Mouse (Mus musculus) kidney, postnatal 25 days (tissue): Measurements from ENCODE around the gene Fgf2.

Experiments used
- DNase-seq, 2 experiments: peaks; one replicate each; pipeline ENCODE4 v3.0.0; 2021; ENCODE audit warnings: mixed read lengths in 2 of 2

Fgf2 gene

GRCm38 (mm10) chr3:37360729-37361128 lies 12.6 kb downstream of the Fgf2 start:
- no peak for DNase-seq

DNA sequence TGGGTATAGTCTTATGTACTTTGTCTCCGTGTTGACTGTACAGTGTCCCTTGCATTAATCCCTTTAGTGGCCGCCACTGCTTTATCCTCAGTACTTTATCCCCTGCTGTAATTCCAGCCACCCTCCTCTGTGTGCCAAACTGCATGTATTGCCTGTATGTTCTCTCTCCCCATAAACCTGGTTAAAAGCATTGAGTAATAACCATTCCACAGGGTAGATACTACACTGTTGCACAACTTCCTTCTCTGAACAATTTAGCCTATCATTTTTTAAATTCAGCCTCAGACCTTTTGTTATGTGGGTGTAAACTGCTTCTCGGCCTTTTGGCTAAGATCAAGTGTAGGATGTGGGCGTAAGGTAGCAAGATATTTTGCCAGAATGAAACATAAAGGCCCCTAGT lies 17.0 kb downstream of the Fgf2 start:
- no peak for DNase-seq

DNA sequence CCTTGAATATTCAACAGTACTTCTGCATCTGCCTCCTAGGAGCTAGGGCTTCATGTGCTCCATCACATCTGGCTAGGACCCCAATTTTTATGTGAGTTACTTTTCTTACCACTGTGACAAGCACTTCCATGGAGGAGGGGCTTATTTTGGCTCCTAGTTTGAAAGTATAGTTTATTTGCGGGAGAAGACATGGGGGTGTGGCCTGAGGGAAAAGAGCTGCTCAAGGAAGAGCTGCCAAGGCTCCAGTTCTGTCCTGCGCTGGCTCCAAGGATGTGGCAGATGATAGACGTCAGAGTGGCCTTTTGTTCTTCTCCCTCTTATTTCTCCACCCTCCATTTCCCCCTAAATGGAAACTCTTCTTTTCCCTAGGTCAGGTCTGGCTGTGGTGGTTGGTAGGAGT lies 17.8 kb downstream of the Fgf2 start:
- no peak for DNase-seq

DNA sequence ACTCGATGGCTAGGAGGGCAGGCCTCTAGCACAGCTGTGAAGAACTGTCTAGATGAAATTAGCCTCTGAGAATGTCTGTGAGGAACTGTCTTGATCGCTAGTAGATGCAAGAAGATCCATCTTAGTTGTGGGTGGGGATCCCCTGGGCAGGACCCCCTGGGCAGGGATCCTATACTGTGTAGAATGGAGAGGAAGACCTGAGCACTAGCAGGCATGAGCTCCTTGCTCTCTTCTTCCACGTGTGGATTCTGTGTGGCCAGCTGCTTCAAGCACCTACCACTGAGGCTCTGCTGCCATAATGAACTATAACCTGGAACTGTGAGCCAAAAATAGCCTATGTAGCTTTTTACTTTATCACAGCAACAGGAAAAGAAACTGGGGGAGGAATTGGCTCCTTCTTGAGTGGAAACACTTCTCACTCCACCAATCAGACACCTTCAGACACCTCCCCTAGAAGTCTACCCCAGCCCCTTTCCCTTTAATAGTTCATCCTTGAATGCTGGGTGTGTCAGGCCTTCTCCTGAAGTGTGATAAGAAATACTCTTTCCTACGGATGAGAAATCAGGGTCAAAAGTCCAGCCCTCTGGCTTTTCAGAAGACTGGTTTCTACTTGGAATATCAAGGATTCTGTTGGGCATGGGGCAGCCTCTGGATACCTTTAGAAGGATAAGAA lies 18.4 kb downstream of the Fgf2 start:
- DNase-seq = no peak

DNA sequence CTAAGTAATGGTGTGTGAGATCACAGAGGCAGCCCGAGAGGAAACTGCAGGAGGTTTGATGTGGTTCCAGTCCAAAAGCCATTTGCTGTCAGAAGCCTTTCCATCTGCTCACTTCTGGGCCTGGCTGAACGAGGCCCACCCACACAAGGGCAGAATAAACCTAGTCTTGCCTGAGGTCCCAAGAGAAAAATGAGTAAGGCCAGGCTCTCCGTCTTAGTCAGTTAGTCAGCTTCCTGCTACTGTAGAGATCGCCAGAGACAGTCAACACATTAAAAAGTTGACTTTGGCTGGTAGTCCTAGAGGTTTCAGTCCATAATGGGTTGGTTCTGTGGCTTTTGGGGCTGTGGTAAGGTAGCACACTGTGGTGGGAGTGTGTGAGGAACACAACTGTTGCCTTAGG lies 22.3 kb downstream of the Fgf2 start:
- DNase-seq = no peak

- DNase-seq = peak; percentile 19 to 38
Measured at GRCm38 (mm10) chr3:37373712-37374111, 25.6 kb downstream of the Fgf2 start.

DNA sequence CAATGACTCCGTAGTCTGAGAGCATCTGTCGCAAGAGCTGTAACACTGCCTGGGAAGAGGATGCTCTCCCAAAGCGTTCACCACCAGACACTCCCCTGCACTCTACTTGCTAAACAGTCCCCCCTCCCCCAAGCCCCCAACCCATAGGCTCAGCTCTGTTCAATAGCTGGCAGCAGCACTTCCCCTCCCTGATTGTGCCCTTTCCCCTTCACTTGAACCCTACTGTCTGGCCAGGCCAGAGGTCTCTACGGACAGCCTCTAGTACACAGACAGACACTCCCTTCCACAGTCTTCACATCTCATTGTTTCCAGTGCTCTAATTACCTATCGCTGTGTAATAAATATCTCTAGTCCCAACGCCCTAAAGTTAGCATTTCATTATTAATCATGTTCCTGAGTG lies 29.8 kb downstream of the Fgf2 start:
- no peak for DNase-seq

DNA sequence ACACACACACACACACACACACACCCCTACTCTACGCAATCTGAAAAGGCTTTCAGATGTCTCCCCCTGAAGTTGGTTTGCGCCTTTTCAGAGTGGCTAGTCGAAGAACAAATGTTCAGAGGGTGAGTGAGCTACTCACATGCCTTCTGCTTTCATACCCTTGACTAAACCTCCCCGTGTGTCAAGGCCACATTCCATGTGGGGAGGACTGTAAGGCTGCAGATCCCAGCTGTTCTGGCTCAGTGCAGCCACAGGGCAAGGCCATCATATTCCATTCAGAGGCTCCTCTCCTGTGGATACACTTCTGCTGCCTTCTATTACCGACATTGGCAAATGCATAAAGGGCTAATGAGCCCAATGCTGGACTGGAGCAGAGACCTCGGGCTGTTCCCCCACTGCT lies 30.3 kb downstream of the Fgf2 start:
- peak; percentile 5 to 54 for DNase-seq

- DNase-seq = peak in 1 of 2 experiments; percentile 8
Measured at GRCm38 (mm10) chr3:37379201-37379600, 31.1 kb downstream of the Fgf2 start.

DNA sequence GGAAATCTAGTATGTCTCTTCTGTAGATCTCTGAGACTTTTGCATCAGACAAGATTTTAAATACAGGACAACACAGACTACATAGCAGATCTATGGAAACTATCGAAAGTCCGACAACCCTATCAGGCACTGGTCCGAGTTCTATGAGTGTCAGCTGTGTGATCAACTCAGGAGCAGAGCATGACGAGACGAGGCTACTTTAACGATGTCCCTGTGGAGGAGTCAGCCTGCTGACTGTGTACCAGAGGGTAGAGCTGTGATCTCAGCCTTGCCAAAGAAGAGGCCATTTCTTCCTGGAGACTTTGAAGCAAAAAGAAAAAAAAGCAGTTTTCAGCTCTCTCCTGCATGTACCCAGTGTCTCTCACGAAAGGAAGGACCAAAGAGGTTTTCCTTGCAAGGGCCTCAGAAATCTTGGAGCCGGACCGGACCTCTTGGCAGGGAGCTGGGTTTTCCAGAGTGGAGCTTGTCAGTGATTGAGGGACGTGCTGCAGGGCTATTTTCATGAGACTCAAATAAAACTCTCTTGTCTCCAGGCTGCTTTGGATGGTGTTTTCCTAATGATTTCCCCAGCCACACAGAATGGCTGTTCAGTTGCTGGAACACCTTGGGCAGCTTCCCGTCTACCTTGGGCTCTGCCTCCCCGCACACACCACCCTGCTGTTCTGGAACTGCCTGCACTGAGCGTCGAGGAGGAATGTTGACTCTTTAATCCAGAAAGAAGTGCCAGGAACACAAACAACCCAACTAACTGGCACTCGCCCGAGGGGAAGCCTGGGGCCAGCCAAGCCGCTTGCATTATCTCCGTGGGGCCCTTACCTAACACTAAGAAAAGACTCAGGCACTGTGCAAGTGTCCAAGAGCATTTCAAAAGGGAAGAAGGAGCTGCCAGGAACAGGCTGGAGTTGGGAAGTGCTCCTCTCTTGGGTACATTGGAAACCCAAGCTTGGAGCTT lies 32.1 kb downstream of the Fgf2 start:
- peak in 1 of 2 experiments; percentile 56 for DNase-seq

DNA sequence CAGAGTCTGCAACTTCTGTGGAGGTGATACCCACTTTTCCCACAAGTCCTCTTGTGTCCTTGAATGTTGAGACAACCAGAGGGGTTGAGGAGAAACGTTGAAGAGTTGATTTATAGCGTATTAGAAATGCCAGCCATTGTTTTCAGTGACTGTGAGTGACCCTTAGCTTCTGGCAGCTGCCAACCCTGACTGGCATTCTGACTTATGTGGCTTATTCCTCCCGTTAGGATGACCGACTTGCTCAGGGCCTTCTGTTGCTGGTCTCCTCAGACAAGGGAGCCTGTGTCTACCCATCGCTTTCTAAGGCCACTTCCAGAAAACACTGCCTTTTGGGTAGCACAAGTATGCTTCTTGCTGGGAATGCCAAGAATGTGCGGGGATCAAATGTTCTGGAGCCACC lies 33.3 kb downstream of the Fgf2 start:
- no peak for DNase-seq

DNA sequence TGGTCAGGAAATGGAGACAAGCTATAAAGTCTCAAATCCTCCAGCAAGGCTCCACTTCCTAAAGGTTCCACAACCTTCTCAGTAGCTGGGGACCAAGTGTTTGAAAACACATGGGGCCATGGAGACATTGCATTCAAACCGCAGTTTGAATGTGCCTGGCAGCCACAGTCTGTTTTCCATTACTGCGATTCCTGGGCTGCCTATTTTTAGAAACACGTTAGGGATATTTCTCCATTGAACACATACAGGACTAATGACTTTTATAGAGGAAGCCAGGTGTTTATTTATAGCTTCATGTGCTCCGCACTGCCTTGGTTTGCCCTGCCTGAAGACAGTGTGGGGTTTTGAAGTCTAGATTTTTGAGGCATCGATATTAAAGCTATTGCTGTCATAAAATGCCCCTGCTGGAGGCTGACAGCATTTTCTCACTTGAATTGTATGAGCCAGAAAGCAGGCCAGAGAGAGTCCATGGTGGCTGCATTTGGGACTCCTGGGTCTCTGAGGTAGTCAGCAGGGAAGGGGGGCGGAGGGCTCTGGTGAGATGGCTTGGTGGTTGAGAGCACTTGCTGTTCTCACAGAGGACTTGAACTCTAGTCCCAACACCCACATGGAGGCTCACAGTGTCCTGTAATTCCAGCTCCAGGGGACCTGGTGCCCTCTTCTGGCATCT lies 35.1 kb downstream of the Fgf2 start:
- no peak for DNase-seq

GRCm38 (mm10) chr3:37387310-37387709 lies 39.2 kb downstream of the Fgf2 start:
- DNase-seq = no peak

- no peak for DNase-seq
Measured at GRCm38 (mm10) chr3:37396930-37397608, 48.9 kb downstream of the Fgf2 start.

- no peak for DNase-seq
Measured at GRCm38 (mm10) chr3:37397646-37398045, 49.5 kb downstream of the Fgf2 start.

DNA sequence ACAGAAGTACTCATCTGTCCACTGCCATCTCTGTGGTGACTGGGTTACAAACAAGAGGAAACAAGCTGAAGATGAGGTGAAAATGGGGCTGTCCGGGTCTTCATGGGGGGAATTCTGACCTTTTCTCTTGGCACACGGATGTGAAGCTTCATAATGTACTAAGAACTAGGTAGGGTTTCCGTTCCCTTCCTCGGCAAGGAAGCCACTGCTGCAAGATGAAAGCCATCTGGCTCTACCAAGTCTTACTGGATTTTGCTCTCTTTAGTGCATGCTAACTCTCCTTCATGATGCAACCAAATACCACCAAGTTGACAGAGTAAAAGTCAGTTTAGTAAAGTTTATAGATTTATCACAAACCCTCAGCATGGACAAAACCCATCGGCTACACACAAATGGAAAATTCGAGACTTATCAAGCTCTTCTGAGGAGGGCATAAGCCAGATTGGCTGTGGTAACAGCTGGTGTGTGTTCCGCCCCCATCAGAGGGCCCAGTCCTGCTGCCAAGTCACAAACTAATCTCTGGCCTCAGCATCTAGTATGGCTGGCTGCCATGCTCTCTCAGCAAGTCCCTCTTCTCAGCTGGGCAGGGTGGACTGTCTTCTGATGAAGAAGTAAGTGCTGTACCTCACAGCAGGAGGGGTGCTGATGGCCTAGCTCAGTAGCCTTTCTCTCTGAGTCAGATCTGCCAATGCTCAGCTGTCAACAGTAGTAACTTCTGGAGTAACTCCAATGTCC lies 50.7 kb downstream of the Fgf2 start:
- peak; percentile 22 to 49 for DNase-seq

- peak; percentile 48 to 52 for DNase-seq
Measured at GRCm38 (mm10) chr3:37401729-37402610, 53.8 kb downstream of the Fgf2 start.

DNA sequence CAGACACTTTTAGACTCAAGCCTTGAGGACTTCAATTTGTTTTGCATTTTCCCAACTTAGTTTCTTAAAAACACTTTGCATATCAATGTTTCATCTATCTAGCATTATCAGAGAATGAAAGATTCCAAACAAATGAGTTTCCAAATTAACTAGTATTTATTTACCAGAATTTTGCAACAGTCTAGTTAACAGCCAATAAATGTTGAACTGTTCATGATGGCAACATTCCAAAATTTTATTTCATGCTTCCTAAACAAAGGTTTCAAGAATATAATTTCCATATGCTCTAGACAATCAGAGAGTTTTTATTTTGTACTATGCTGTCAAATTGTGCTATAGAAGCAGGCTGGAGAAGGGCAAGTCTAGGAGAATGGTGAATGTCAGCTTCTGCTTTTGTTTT lies 59.5 kb downstream of the Fgf2 start:
- DNase-seq = no peak

DNA sequence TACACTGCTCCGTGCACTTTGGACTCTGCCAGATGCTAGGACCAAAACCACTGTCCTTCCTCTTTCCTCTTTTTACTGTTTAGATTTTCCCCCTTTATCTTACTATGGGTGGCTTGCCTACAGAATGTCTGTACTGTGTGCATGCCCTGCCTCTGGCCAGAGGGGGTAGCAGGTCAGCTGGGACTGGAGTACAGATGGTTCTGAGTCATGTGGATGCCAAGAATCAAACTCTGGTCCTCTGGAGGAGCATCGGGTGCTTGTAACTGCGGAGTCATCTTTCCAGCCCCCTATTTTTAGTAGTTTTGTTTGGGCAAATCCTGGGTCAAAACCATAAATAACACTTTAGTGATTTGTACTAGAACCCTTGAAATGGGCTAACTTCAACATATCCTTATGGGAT lies 65.3 kb downstream of the Fgf2 start:
- no peak for DNase-seq

GRCm38 (mm10) chr3:37414413-37414960 lies 66.3 kb downstream of the Fgf2 start:
- peak; percentile 81 to 92 for DNase-seq

- DNase-seq = no peak
Measured at GRCm38 (mm10) chr3:37418341-37418740, 70.2 kb downstream of the Fgf2 start.
